Mouse (Mus musculus): ENCODE data around the gene Gm47841.

DNA sequence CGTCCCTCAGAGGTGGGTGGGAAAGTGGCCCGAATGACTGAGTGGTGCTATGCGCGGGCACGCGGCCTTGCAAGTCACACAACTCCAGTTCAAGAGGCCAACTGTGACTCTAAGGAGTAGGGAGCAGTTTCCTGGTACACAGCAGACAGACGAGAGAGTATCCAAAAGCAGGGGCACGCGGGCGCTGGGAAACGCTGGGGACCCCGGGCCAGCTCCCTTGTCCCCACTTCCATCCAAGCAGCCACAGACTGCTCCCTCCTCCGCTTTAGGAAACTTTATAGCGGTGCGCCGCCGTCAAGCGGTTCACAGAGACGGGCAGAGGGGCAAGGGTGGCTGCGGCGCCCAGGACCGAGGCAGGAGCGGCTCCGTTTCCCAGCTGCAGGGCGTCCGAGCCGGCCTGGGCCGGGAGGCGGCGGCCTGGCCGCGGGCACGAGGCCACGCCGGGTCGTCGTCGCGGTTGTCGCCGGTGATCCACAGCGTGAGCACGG, 1.1 kb downstream of the Gm47841 start:
- TF ChIP-seq CTCF (IDR thresholded peaks at IDR 0.05; ENCODE audit: control insufficient read depth, insufficient read depth, insufficient read length), result no peak
- TF ChIP-seq MAX (IDR thresholded peaks at IDR 0.05), result no peak
- no peak for TF ChIP-seq MYOD1 (IDR thresholded peaks at IDR 0.05; ENCODE audit: control insufficient read depth, insufficient read length, low read depth)
- TF ChIP-seq USF1 (IDR thresholded peaks at IDR 0.05; ENCODE audit: low read depth), result no peak
- no peak for TF ChIP-seq CEBPB (IDR thresholded peaks at IDR 0.05; ENCODE audit: low read depth)
- TF ChIP-seq MYOG (IDR thresholded peaks at IDR 0.05; ENCODE audit: control insufficient read depth, extremely low read depth, insufficient read length), result no peak

Measured in C2C12 (cell line).